Mouse (Mus musculus) MEL (cell line): ENCODE measurements around the gene Ano6. TPM values are rescaled to one million over a fixed set of nuclear protein-coding genes. Genes with fewer than 3 reads are reported as not detected.

ENCODE experiments used
- DNase-seq: peaks from one replicate; pipeline ENCODE4 v3.0.0; 2011; ENCODE audit warnings: low read depth, low spot score
- H3K27ac ChIP-seq: 2 replicates; pipeline ENCODE4 v1.5.1; 2012; ENCODE audit warnings: low read depth, mild to moderate bottlenecking, control low read depth, low read length, moderate library complexity; ENCODE audit not compliant: control insufficient read depth
- H3K27me3 ChIP-seq, 2 experiments: fragments of 150-350 bp in 1 of 2; sonication (generic) in 1 of 2; 2 replicates each; pipeline ENCODE4 v1.6.1; 2012; ENCODE audit warnings: low read length in 2 of 2, mild to moderate bottlenecking in 2 of 2, improper control_type of control experiment in 1 of 2, moderate library complexity in 1 of 2; ENCODE audit not compliant: insufficient read depth in 2 of 2, control insufficient read depth in 1 of 2
- H3K36me3 ChIP-seq, 2 experiments: 2 replicates each; pipeline ENCODE4 v1.6.1; 2012 to 2014; ENCODE audit warnings: low read length in 2 of 2, improper control_type of control experiment in 1 of 2, inconsistent platforms in 1 of 2, mild to moderate bottlenecking in 1 of 2; ENCODE audit not compliant: insufficient read depth in 2 of 2, control insufficient read depth in 1 of 2
- H3K4me1 ChIP-seq, 2 experiments: fragments of 150-350 bp in 1 of 2; sonication (generic) in 1 of 2; 2 replicates each; pipeline ENCODE4 v1.6.1; 2012; ENCODE audit warnings: low read length in 2 of 2, improper control_type of control experiment in 1 of 2, mild to moderate bottlenecking in 1 of 2; ENCODE audit not compliant: insufficient read depth in 2 of 2, control insufficient read depth in 1 of 2
- H3K4me3 ChIP-seq, 2 experiments: fragments of 150-350 bp in 1 of 2; sonication (generic) in 1 of 2; 2 replicates each; pipeline ENCODE4 v1.5.1; 2012; ENCODE audit warnings: low read depth in 2 of 2, low read length in 2 of 2, mild to moderate bottlenecking in 2 of 2, moderate library complexity in 2 of 2, control low read depth in 1 of 2, improper control_type of control experiment in 1 of 2; ENCODE audit not compliant: control insufficient read depth in 1 of 2, insufficient read depth in 1 of 2
- H3K79me2 ChIP-seq: 2 replicates; pipeline ENCODE4 v1.6.1; 2012; ENCODE audit warnings: mild to moderate bottlenecking, low read length, moderate library complexity; ENCODE audit not compliant: control insufficient read depth, poor library complexity, insufficient read depth
- H3K9ac ChIP-seq: 2 replicates; pipeline ENCODE4 v1.6.1; 2012; ENCODE audit warnings: low read depth, mild to moderate bottlenecking, control low read depth, low read length, moderate library complexity; ENCODE audit not compliant: control insufficient read depth, poor library complexity, severe bottlenecking
- H3K9me3 ChIP-seq: fragments of 150-350 bp; sonication (generic); replicated peaks from 2 replicates; pipeline ENCODE4 v1.6.1; 2012; ENCODE audit warnings: mild to moderate bottlenecking, low read length, improper control_type of control experiment, moderate library complexity; ENCODE audit not compliant: insufficient read depth
- BHLHE40 ChIP-seq: IDR thresholded peaks from 2 replicates; pipeline ENCODE4 v1.6.1; 2012; ENCODE audit warnings: low read depth, mild to moderate bottlenecking, inconsistent platforms, low read length, improper control_type of control experiment, borderline replicate concordance
- CHD1 ChIP-seq: IDR thresholded peaks from 2 replicates; pipeline ENCODE4 v1.6.1; 2012; ENCODE audit warnings: low read depth, mild to moderate bottlenecking, inconsistent platforms, low read length, improper control_type of control experiment
- CHD2 ChIP-seq: IDR thresholded peaks from 2 replicates; pipeline ENCODE4 v1.6.1; 2011; ENCODE audit warnings: low read length, improper control_type of control experiment
- CTCF ChIP-seq, 3 experiments: IDR thresholded peaks in 2 of 3; conservative IDR thresholded peaks in 1 of 3; 2 replicates each; pipeline ENCODE4 v1.5.1; 2011 to 2012; ENCODE audit warnings: low read length in 3 of 3, low read depth in 2 of 3, mild to moderate bottlenecking in 2 of 3, improper control_type of control experiment in 1 of 3, inconsistent platforms in 1 of 3, mixed read lengths in 1 of 3, moderate library complexity in 1 of 3; ENCODE audit not compliant: control insufficient read depth in 1 of 3, insufficient read depth in 1 of 3, poor library complexity in 1 of 3, severe bottlenecking in 1 of 3
- E2F4 ChIP-seq: IDR thresholded peaks from 2 replicates; pipeline ENCODE4 v1.6.1; 2011; ENCODE audit warnings: low read depth, low read length, improper control_type of control experiment, borderline replicate concordance
- ELF1 ChIP-seq: IDR thresholded peaks from 2 replicates; pipeline ENCODE4 v1.6.1; 2014; ENCODE audit warnings: low read depth, mild to moderate bottlenecking, inconsistent platforms, low read length, improper control_type of control experiment, moderate library complexity
- EP300 ChIP-seq, 2 experiments: IDR thresholded peaks; 2 replicates each; pipeline ENCODE4 v1.6.1; 2011; ENCODE audit warnings: improper control_type of control experiment in 2 of 2, low read length in 2 of 2, low read depth in 1 of 2, mild to moderate bottlenecking in 1 of 2
- ETS1 ChIP-seq: IDR thresholded peaks from 2 replicates; pipeline ENCODE4 v1.6.1; 2012; ENCODE audit warnings: low read depth, mild to moderate bottlenecking, inconsistent platforms, low read length, improper control_type of control experiment, moderate library complexity
- GABPA ChIP-seq: IDR thresholded peaks from 2 replicates; pipeline ENCODE4 v1.6.1; 2012; ENCODE audit warnings: low read depth, mild to moderate bottlenecking, inconsistent platforms, low read length, improper control_type of control experiment, moderate library complexity
- GATA1 ChIP-seq: IDR thresholded peaks from 2 replicates; pipeline ENCODE4 v1.6.1; 2011; ENCODE audit warnings: low read depth, low read length, improper control_type of control experiment
- HCFC1 ChIP-seq: IDR thresholded peaks from 2 replicates; pipeline ENCODE4 v1.6.1; 2012; ENCODE audit warnings: low read depth, mild to moderate bottlenecking, inconsistent platforms, low read length, improper control_type of control experiment, moderate library complexity
- JUND ChIP-seq: IDR thresholded peaks from 2 replicates; pipeline ENCODE4 v1.6.1; 2011; ENCODE audit warnings: low read depth, mild to moderate bottlenecking, improper control_type of control experiment, low read length
- KAT2A ChIP-seq: conservative IDR thresholded peaks from 2 replicates; pipeline ENCODE4 v1.6.1; 2012; ENCODE audit warnings: low read depth, low read length, improper control_type of control experiment, inconsistent platforms
- MAFK ChIP-seq: IDR thresholded peaks from 2 replicates; pipeline ENCODE4 v1.6.1; 2011; ENCODE audit warnings: low read depth, mild to moderate bottlenecking, low read length, improper control_type of control experiment, borderline replicate concordance
- MAX ChIP-seq: IDR thresholded peaks from 2 replicates; pipeline ENCODE4 v1.6.1; 2011; ENCODE audit warnings: low read length, improper control_type of control experiment
- MAZ ChIP-seq: IDR thresholded peaks from 2 replicates; pipeline ENCODE4 v1.6.1; 2012; ENCODE audit warnings: low read depth, mild to moderate bottlenecking, inconsistent platforms, low read length, improper control_type of control experiment
- MXI1 ChIP-seq: IDR thresholded peaks from 2 replicates; pipeline ENCODE4 v1.6.1; 2011; ENCODE audit warnings: mild to moderate bottlenecking, low read depth, low read length, improper control_type of control experiment
- MYB ChIP-seq: IDR thresholded peaks from 2 replicates; pipeline ENCODE4 v1.6.1; 2011; ENCODE audit warnings: mild to moderate bottlenecking, low read depth, low read length, improper control_type of control experiment
- MYC ChIP-seq: IDR thresholded peaks from 2 replicates; pipeline ENCODE4 v1.6.1; 2011; ENCODE audit warnings: low read depth, mild to moderate bottlenecking, low read length, improper control_type of control experiment, moderate library complexity
- NELFE ChIP-seq: IDR thresholded peaks from 2 replicates; pipeline ENCODE4 v1.6.1; 2011; ENCODE audit warnings: low read depth, low read length, improper control_type of control experiment
- NRF1 ChIP-seq: IDR thresholded peaks from 2 replicates; pipeline ENCODE4 v1.6.1; 2014; ENCODE audit warnings: low read depth, mild to moderate bottlenecking, inconsistent platforms, low read length, improper control_type of control experiment, moderate library complexity; ENCODE audit not compliant: poor library complexity, insufficient read depth, severe bottlenecking
- POLR2A ChIP-seq, 2 experiments: IDR thresholded peaks; 2 replicates each; pipeline ENCODE4 v1.6.1; 2011 to 2012; ENCODE audit warnings: low read length in 2 of 2, mild to moderate bottlenecking in 2 of 2, control low read depth in 1 of 2, improper control_type of control experiment in 1 of 2, low read depth in 1 of 2, moderate library complexity in 1 of 2; ENCODE audit not compliant: control insufficient read depth in 1 of 2, insufficient read depth in 1 of 2, poor library complexity in 1 of 2
- POLR2AphosphoS2 ChIP-seq: IDR thresholded peaks from 2 replicates; pipeline ENCODE4 v1.6.1; 2011; ENCODE audit warnings: low read length, improper control_type of control experiment
- POLR2AphosphoS5 ChIP-seq: IDR thresholded peaks from 2 replicates; pipeline ENCODE4 v1.6.1; 2012; ENCODE audit warnings: low read depth, borderline replicate concordance, mild to moderate bottlenecking, inconsistent platforms, low read length, moderate library complexity, mixed read lengths
- RAD21 ChIP-seq: IDR thresholded peaks from 2 replicates; pipeline ENCODE4 v1.6.1; 2011; ENCODE audit warnings: mild to moderate bottlenecking, low read depth, low read length, improper control_type of control experiment
- RCOR1 ChIP-seq: IDR thresholded peaks from 2 replicates; pipeline ENCODE4 v1.6.1; 2012; ENCODE audit warnings: low read depth, mild to moderate bottlenecking, inconsistent platforms, low read length, improper control_type of control experiment
- SIN3A ChIP-seq: IDR thresholded peaks from 2 replicates; pipeline ENCODE4 v1.6.1; 2012; ENCODE audit warnings: low read length, improper control_type of control experiment, inconsistent platforms
- SMC3 ChIP-seq: IDR thresholded peaks from 2 replicates; pipeline ENCODE4 v1.6.1; 2011; ENCODE audit warnings: low read depth, low read length, improper control_type of control experiment
- TAL1 ChIP-seq: IDR thresholded peaks from 2 replicates; pipeline ENCODE4 v1.6.1; 2012; ENCODE audit warnings: mild to moderate bottlenecking, inconsistent platforms, low read length, moderate library complexity, mixed read lengths
- TBP ChIP-seq: IDR thresholded peaks from 2 replicates; pipeline ENCODE4 v1.8.0; 2011; ENCODE audit warnings: low read depth, low read length, improper control_type of control experiment
- UBTF ChIP-seq: IDR thresholded peaks from 2 replicates; pipeline ENCODE4 v1.6.1; 2012; ENCODE audit warnings: low read depth, mild to moderate bottlenecking, inconsistent platforms, low read length, improper control_type of control experiment, moderate library complexity, borderline replicate concordance; ENCODE audit not compliant: insufficient read depth
- USF1 ChIP-seq: IDR thresholded peaks from 2 replicates; pipeline ENCODE4 v1.6.1; 2014; ENCODE audit warnings: low read depth, mild to moderate bottlenecking, inconsistent platforms, low read length, improper control_type of control experiment, moderate library complexity
- USF2 ChIP-seq, 2 experiments: IDR thresholded peaks; 2 replicates each; pipeline ENCODE4 v1.6.1; 2011 to 2012; ENCODE audit warnings: improper control_type of control experiment in 2 of 2, low read length in 2 of 2, borderline replicate concordance in 1 of 2, inconsistent platforms in 1 of 2, low read depth in 1 of 2, mild to moderate bottlenecking in 1 of 2; ENCODE audit not compliant: insufficient read depth in 1 of 2
- ZC3H11A ChIP-seq: IDR thresholded peaks from 2 replicates; pipeline ENCODE4 v1.6.1; 2012; ENCODE audit warnings: low read depth, mild to moderate bottlenecking, inconsistent platforms, low read length, improper control_type of control experiment
- ZKSCAN1 ChIP-seq: IDR thresholded peaks from 2 replicates; pipeline ENCODE4 v1.6.1; 2012; ENCODE audit warnings: low read depth, mild to moderate bottlenecking, inconsistent platforms, low read length, improper control_type of control experiment, moderate library complexity
- ZMIZ1 ChIP-seq: IDR thresholded peaks from 2 replicates; pipeline ENCODE4 v1.6.1; 2012; ENCODE audit warnings: low read depth, mild to moderate bottlenecking, inconsistent platforms, low read length, improper control_type of control experiment, moderate library complexity
- ZNF384 ChIP-seq: IDR thresholded peaks from 2 replicates; pipeline ENCODE4 v1.6.1; 2012; ENCODE audit warnings: low read depth, mild to moderate bottlenecking, inconsistent platforms, low read length, improper control_type of control experiment
- polyA plus RNA-seq, 2 experiments: library from polyadenylated mRNA; stranded (reverse) in 1 of 2; unstranded in 1 of 2; fragments of >175 nt in 1 of 2; fragments of >200 nt in 1 of 2; gene quantifications; 2 replicates each; pipeline versions ENCODE4 v1.2.1 to v1.2.4; 2012; ENCODE audit warnings: low replicate concordance in 2 of 2, low read depth in 1 of 2; ENCODE audit not compliant: insufficient read length in 2 of 2, insufficient read depth in 1 of 2, missing spikeins in 1 of 2
- total RNA-seq: library from RNA; depleted of rRNA; stranded (reverse); fragments of 300-350 nt; gene quantifications from 2 replicates; pipeline ENCODE4 v1.2.3, GENCODE M21; 2012

The Ano6 gene
- total and polyA plus RNA-seq, 3 experiments, result 54.8 to 66.6 (median 61.4) TPM

DNA sequence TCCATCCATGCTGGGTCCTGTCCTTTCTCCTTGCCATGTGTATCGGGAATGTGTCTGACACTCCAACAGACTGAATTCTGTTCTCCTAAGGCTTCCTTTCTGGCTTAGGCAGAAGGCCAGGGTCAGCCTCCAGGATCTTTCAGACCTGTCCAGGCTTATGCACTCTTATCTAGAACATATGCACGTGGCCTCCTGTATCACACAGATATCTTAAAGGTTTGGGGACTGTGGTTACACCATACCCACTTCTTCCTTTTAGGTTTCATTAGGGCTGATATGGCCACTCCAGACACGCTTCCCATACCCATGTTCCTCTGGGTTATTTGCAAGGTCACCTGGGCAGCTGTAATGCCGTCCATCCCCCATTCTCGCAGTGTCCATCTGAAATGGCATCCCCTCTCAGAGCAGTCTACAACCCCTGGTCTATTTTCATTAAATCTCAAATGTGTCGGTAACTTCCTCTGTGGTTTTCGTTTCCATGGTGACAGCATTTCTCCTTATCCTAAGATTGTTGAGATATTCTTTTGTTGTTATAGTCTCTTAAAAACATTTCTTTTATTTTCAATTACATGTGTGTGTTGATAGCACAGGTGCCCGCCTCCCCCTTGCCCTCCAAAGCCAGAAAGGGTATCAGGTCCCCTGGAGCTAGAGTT is 134.8 kb downstream of the Ano6 start:
- Histone ChIP-seq H3K4me1 (peaks cover 16 to 22% of the 10 kb centered on the region in 2 experiments), H3K9me3 (no peaks in the 10 kb centered on the region), H3K27me3 (no peaks in the 10 kb centered on the region), H3K27ac (peak overlapping the region; percentile 44), H3K36me3 (peaks cover 9 to 29% of the 10 kb centered on the region in 2 experiments), H3K9ac (no peak overlapping the region), H3K79me2 (no peaks in the 10 kb centered on the region), H3K4me3 (no peak overlapping the region)
- DNase-seq, result peak; percentile 74
- TF ChIP-seq CHD1, result no peak
- TF ChIP-seq SIN3A, result peak; percentile 82
- TF ChIP-seq UBTF, result no peak
- TF ChIP-seq POLR2AphosphoS2, result no peak
- TF ChIP-seq JUND, result no peak
- TF ChIP-seq NELFE, result no peak
- peak; percentile 82 for TF ChIP-seq RCOR1
- no peak for TF ChIP-seq NRF1
- TF ChIP-seq CTCF (IDR thresholded peaks at IDR 0.05 in 2 of 3, conservative IDR thresholded peaks at IDR 0.05 in 1 of 3; ENCODE audit: control insufficient read depth in 1 of 3, insufficient read depth in 1 of 3, low read depth in 2 of 3, low read length in 3 of 3, poor library complexity in 1 of 3, severe bottlenecking in 1 of 3), result no peak
- TF ChIP-seq TAL1, result peak; percentile 90
- no peak for TF ChIP-seq ZMIZ1
- TF ChIP-seq HCFC1, result no peak
- TF ChIP-seq MYC, result peak; percentile 90
- TF ChIP-seq ELF1, result no peak
- no peak for TF ChIP-seq KAT2A
- no peak for TF ChIP-seq CHD2
- no peak for TF ChIP-seq ZKSCAN1
- TF ChIP-seq EP300 (IDR thresholded peaks at IDR 0.05; ENCODE audit: low read depth in 1 of 2, low read length in 2 of 2), result peak; percentile 90 to 93
- no peak for TF ChIP-seq ZC3H11A
- no peak for TF ChIP-seq GABPA
- TF ChIP-seq TBP, result no peak
- TF ChIP-seq ZNF384, result no peak
- no peak for TF ChIP-seq POLR2A (IDR thresholded peaks at IDR 0.05; ENCODE audit: control insufficient read depth in 1 of 2, insufficient read depth in 1 of 2, low read depth in 1 of 2, low read length in 2 of 2, poor library complexity in 1 of 2)
- TF ChIP-seq USF2 (IDR thresholded peaks at IDR 0.05; ENCODE audit: borderline replicate concordance in 1 of 2, insufficient read depth in 1 of 2, low read depth in 1 of 2, low read length in 2 of 2), result 0 out of 4 replicates have a peak, but pooled peaks of 1 of the 2 experiments have one; percentile 24
- TF ChIP-seq MYB, result no peak
- peak; percentile 97 for TF ChIP-seq BHLHE40
- no peak for TF ChIP-seq MAZ
- peak; percentile 86 for TF ChIP-seq MXI1
- TF ChIP-seq RAD21, result no peak
- peak; percentile 89 for TF ChIP-seq MAX
- no peak for TF ChIP-seq SMC3
- no peak; the same call in 1 of the 2 replicates for TF ChIP-seq MAFK
- no peak for TF ChIP-seq POLR2AphosphoS5
- TF ChIP-seq GATA1, result peak; percentile 90
- TF ChIP-seq ETS1, result peak; percentile 82
- peak; percentile 82 for TF ChIP-seq USF1
- TF ChIP-seq E2F4, result no peak
